Mouse (Mus musculus) embryonic facial prominence, embryonic 12.5 days (tissue): ENCODE data around the gene 4930535I16Rik. TPM values are rescaled to one million over a fixed set of nuclear protein-coding genes. Genes with fewer than 3 reads are reported as not detected.
A peak's percentile ranks its signal among the peaks of the same experiment; 100 is the strongest.

ENCODE experiments used
- ATAC-seq: fragments of 200-750 bp; cut with Nextera tagmentation; 2 replicates; pipeline ENCODE4 v1.8.0; 2017; ENCODE audit not compliant: insufficient number of reproducible peaks, insufficient read depth, low FRiP score, low TSS enrichment
- H3K27ac ChIP-seq: fragments of 300-500 bp; sonication (generic); 2 replicates; pipeline ENCODE4 v1.5.1; 2016; ENCODE audit warnings: mild to moderate bottlenecking
- H3K27me3 ChIP-seq: fragments of 300-500 bp; sonication (generic); 2 replicates; pipeline ENCODE4 v1.6.1; 2016; ENCODE audit warnings: mild to moderate bottlenecking, moderate library complexity
- H3K36me3 ChIP-seq: fragments of 300-500 bp; sonication (generic); 2 replicates; pipeline ENCODE4 v1.6.1; 2016; ENCODE audit warnings: mild to moderate bottlenecking
- H3K4me1 ChIP-seq: fragments of 300-500 bp; sonication (generic); 2 replicates; pipeline ENCODE4 v1.6.1; 2016
- H3K4me2 ChIP-seq: fragments of 300-500 bp; sonication (generic); replicated peaks from 2 replicates; pipeline ENCODE4 v1.6.1; 2016; ENCODE audit warnings: mild to moderate bottlenecking, moderate library complexity
- H3K4me3 ChIP-seq: fragments of 300-500 bp; sonication (generic); 2 replicates; pipeline ENCODE4 v1.5.1; 2016; ENCODE audit warnings: mild to moderate bottlenecking
- H3K9ac ChIP-seq: fragments of 300-500 bp; sonication (generic); 2 replicates; pipeline ENCODE4 v1.6.1; 2016; ENCODE audit warnings: mild to moderate bottlenecking, moderate library complexity
- H3K9me3 ChIP-seq: fragments of 300-500 bp; sonication (generic); 2 replicates; pipeline ENCODE4 v1.6.1; 2016; ENCODE audit warnings: mild to moderate bottlenecking, moderate library complexity
- WGBS: fragments of 180-500 bp; shearing (Covaris S2); methylation state at CpG from one replicate; pipeline ENCODE4 v1.1.7; 2016; 5-methylcytosine and 5-hydroxymethylcytosine counted together
- polyA plus RNA-seq: library from polyadenylated mRNA; unstranded; fragments of >200 nt; fragmentation: Nextera tagmentation; extraction: Ambion mirVana; gene quantifications from 2 replicates; pipeline ENCODE4 v1.2.1, GENCODE M21; 2016

4930535I16Rik gene
- polyA plus RNA-seq, 1 experiment from 2014 or later, result 0.47 TPM

DNA sequence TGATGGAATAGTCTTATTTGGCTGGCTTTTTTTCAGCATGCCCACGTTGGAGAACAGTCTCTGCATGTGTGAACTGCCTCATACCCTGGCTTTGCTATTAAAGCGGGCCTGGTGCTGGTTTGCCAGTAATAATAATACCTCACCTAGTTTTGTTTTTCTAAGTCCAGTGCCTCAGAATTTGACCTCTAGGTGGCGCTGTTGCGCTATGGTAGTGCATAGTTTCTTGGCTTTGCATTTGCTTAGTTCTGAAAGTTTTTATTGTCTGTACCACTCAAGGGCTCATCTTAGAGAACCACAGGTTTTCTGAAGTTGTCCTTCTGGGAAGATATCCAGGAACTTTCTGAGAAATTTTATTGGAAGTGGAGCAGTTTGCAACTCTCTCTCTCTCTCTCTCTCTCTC lies 22.0 kb upstream of the 4930535I16Rik start:
- H3K9me3 ChIP-seq, result no peaks in the 10 kb centered on the region
- WGBS, result 2% methylated on average over 4 of the region's 4 CpGs
- no peak overlapping the region for H3K4me2 ChIP-seq
- no peaks in the 10 kb centered on the region for H3K27me3 ChIP-seq
- H3K4me3 ChIP-seq, result no peak overlapping the region
- ATAC-seq, result no peak
- H3K36me3 ChIP-seq, result peaks cover 22% of the 10 kb centered on the region
- H3K27ac ChIP-seq, result no peak overlapping the region
- H3K9ac ChIP-seq, result no peak overlapping the region
- H3K4me1 ChIP-seq, result no peaks in the 10 kb centered on the region

DNA sequence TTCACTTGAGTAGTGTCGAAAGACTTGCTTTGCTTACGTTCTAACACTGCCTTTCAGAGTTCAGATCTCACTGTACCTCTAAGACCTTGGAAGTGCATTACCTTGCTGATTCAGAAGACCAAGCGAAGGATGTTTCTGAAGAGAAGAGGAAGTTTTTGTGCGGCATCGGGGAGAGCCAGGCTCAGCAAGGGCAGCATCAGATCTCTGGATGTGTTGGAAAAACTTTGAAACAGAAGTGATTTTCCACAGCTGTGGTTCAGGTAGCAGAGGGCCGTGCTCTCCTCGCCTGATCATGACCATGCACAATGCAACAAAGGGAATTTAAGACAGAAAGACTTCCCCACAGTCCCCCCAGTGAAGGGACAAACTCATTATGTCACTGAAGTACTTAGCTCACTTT lies 18.2 kb upstream of the 4930535I16Rik start:
- H3K4me3 ChIP-seq, result no peak overlapping the region
- no peaks in the 10 kb centered on the region for H3K9me3 ChIP-seq
- no peak overlapping the region for H3K4me2 ChIP-seq
- no peak overlapping the region for H3K27ac ChIP-seq
- peaks cover 46% of the 10 kb centered on the region for H3K36me3 ChIP-seq
- 91% methylated on average over 7 of the region's 7 CpGs for WGBS
- no peaks in the 10 kb centered on the region for H3K4me1 ChIP-seq
- no peak for ATAC-seq
- H3K9ac ChIP-seq, result no peak overlapping the region
- no peaks in the 10 kb centered on the region for H3K27me3 ChIP-seq

DNA sequence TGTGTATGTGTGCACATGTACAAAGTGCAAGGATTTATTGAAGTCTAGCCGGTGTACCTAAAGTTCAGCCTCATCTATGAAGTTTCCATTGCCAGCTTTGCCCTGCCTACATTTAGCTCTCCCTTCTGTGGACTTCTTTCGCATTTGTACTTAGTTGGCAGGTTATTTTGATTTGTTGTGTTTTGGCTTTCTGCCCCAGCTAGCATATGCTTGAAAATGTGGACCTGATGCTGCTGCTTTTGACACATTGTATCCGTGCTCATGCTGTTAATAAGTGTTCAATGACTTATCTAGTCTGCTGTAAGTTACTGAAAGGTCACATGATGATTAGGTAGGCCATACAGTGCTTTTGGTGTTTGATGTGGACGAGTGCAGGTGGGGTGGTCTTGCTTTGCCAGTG lies 16.5 kb upstream of the 4930535I16Rik start:
- ATAC-seq, result no peak
- Histone ChIP-seq H3K27me3 (no peaks in the 10 kb centered on the region), H3K9ac (no peak overlapping the region), H3K4me2 (no peak overlapping the region), H3K4me1 (no peaks in the 10 kb centered on the region), H3K36me3 (peaks cover 61% of the 10 kb centered on the region), H3K9me3 (no peaks in the 10 kb centered on the region), H3K4me3 (no peak overlapping the region), H3K27ac (no peak overlapping the region)
- WGBS, result 90% methylated on average over 4 of the region's 4 CpGs

DNA sequence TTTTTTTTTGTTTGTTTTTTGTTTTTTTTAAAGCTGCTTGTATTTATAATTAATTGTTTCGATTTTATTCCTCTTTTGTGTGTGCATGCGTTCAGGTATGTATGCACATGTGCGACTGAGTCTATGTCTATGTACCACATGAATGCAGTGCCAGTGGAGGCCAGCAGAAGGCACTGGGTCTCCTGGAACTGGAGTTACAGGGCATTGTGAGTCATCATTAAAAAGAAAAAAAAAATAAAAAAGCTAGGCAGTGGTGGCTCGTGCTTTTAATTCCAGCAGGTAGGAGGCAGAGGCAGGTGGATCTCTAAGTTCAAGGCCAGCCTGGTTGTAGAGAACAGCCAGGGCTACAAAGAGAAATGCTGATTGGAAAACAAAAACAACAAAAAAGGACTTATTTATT lies 12.2 kb upstream of the 4930535I16Rik start:
- ATAC-seq, result no peak
- no peaks in the 10 kb centered on the region for H3K27me3 ChIP-seq
- H3K4me3 ChIP-seq, result no peak overlapping the region
- no peaks in the 10 kb centered on the region for H3K4me1 ChIP-seq
- WGBS, result 92% methylated on average over 4 of the region's 4 CpGs
- peaks cover 71% of the 10 kb centered on the region for H3K36me3 ChIP-seq
- no peak overlapping the region for H3K9ac ChIP-seq
- no peaks in the 10 kb centered on the region for H3K9me3 ChIP-seq
- no peak overlapping the region for H3K27ac ChIP-seq
- no peak overlapping the region for H3K4me2 ChIP-seq

DNA sequence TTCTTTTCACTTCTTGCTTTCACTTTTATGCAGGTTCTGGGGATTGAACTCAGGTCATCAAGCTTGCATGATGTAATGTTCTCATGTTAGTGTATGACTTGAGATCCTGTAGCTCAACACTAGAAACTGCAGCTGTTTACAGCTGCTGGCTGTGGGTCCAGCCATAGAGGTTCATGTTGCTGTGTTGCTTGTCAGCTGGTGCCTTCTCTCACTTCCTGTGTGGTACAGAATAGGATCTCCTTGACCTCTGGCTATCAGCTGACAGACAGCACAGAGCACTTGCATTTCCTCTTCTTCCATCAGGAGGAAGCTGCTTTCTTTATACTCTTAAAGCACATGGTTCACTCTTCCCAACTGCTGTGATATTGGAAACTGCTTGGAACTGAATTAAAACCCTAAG lies 10.1 kb upstream of the 4930535I16Rik start:
- Histone ChIP-seq H3K4me1 (no peaks in the 10 kb centered on the region), H3K36me3 (peaks cover 77% of the 10 kb centered on the region), H3K27me3 (no peaks in the 10 kb centered on the region), H3K9me3 (no peaks in the 10 kb centered on the region), H3K9ac (no peak overlapping the region), H3K27ac (no peak overlapping the region), H3K4me3 (no peak overlapping the region), H3K4me2 (no peak overlapping the region)
- no peak for ATAC-seq

DNA sequence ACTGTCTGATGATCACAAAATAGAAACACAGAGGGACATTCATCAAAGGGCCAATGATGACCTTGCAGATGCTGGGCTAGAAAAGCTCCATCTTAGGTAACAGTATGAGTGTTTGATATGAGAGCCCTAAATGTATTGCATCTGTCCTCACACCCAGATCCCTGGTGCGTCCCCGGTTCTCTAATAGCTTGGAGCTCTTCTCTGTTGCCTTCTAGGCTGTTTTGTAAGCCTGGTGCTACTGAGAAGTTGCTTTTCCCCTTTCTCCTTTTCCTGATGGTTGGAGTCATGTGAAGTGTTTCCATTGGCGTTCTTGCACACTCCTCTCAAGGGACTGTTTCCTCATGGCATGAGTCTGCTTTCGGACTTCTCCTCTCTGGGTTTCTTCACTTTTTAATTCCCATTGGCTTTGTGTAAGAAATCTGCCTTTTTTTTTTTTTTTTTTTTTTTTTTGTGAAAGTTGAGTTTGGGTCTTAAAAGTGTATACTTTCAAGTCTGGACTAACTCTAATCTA lies 3.3 kb upstream of the 4930535I16Rik start:
- ATAC-seq, result no peak
- 89% methylated on average over 4 of the region's 4 CpGs for WGBS
- H3K27ac ChIP-seq, result no peak overlapping the region
- H3K4me2 ChIP-seq, result no peak overlapping the region
- H3K27me3 ChIP-seq, result no peaks in the 10 kb centered on the region
- no peaks in the 10 kb centered on the region for H3K9me3 ChIP-seq
- H3K9ac ChIP-seq, result no peak overlapping the region
- H3K4me3 ChIP-seq, result no peak overlapping the region
- H3K4me1 ChIP-seq, result peaks cover 14% of the 10 kb centered on the region
- H3K36me3 ChIP-seq, result peaks cover 45% of the 10 kb centered on the region

DNA sequence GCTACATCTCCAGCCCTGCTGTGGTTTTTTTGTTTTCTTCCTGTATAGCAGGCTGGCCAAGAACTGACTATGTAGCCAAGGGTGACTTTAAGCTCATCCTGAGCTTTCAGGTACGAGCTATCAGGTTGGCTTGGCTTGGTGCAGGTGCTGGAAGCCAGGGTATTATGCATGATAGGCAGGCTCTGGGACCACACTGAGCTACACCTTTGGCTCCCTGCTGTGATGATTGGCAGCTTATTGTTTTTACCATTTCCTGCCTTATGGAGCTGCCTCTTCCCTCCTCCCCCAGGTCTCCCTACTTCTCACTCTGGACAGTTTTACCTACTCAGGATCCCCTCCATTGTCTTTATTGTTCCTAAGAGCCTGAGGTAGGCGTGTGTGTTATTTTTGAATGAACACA lies 1.0 kb upstream of the 4930535I16Rik start:
- 79% methylated on average over 2 of the region's 2 CpGs for WGBS
- H3K4me2 ChIP-seq, result peak overlapping the region; percentile 87
- H3K4me1 ChIP-seq, result peaks cover 18% of the 10 kb centered on the region
- H3K27me3 ChIP-seq, result no peaks in the 10 kb centered on the region
- H3K9me3 ChIP-seq, result no peaks in the 10 kb centered on the region
- peak overlapping the region; percentile 85; the same call in 1 of the 2 replicates for H3K4me3 ChIP-seq
- no peak overlapping the region for H3K27ac ChIP-seq
- peak overlapping the region; percentile 19; the same call in 1 of the 2 replicates for H3K9ac ChIP-seq
- ATAC-seq, result no peak
- H3K36me3 ChIP-seq, result peaks cover 28% of the 10 kb centered on the region

DNA sequence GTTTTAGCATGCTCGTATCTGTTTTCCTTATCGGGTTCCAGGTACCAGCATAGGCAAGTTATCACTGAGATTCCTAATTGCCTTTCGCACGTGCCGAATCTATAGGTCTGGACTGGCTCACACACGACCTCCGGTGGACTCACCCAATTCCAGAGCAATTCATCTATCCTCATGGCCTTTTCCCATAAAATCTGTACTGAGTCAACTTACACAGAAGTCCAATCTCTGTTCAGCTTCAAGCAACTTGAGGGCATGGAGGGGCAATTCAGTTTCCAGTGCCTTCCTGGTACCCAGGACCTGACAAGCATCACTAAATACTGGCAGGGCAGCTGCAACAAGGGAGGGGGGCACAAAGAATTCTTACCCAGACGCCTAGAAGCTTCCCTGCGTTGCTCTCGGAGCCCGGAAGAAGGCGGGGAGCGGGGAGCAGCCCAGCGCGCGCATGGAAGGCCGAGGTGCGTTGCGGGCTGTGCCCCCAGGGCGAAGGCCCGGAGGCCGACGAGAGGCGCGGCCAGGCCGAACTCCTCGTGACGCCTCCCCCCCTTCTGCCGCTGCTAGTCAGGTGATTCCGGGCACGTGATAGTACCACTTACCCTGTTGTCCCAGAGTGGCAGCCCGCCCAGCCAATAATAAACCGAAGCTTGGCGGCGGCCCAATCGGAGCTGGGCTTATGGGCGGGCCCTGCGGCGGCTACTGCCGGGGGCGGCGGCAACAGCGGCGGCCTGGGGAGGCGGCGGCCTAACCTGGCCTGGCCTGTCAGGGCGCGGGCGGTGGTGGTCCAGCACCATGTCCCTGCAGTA lies 874 bp downstream of the 4930535I16Rik start, which contains the start of gene Rragc:
Rragc (plus strand) TSS at position 699 of the 800 bp plus-strand sequence.
- Histone ChIP-seq H3K4me2 (peak within 1 kb of the TSS; percentile 87), H3K9me3 (no peaks in the 10 kb centered on the region), H3K4me3 (peak within 1 kb of the TSS; percentile 85), H3K36me3 (peaks cover 28% of the 10 kb centered on the region; the same call in 1 of the 2 replicates), H3K27ac (peak within 1 kb of the TSS; percentile 74), H3K9ac (peak within 1 kb of the TSS; percentile 94), H3K4me1 (peaks cover 18% of the 10 kb centered on the region), H3K27me3 (no peaks in the 10 kb centered on the region)
- 1% methylated on average over 49 of the region's 49 CpGs for WGBS
- ATAC-seq, result peak; percentile 99

DNA sequence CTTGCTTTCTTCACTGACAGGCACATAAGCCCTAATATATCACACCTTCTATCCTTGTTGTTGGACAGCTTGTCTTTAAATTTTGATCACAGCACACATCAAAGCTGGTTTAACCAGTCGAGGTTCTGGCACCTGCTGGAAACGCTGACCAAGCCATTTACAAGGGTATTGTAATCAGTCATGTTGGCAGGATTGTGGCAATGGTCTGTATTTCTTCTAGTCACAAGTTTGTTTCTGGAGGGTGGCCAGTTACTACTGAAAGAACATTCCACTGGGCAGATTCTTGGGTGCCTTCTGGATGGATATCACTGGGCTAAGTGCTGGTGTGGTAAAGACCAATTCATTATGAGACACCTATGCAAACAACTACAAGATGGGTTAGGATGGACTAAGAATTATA lies 5.4 kb downstream of the 4930535I16Rik start:
- Histone ChIP-seq H3K9me3 (no peaks in the 10 kb centered on the region), H3K4me3 (no peak overlapping the region), H3K36me3 (peaks cover 22% of the 10 kb centered on the region), H3K4me2 (no peak overlapping the region), H3K27me3 (no peaks in the 10 kb centered on the region), H3K9ac (no peak overlapping the region), H3K4me1 (peaks cover 9% of the 10 kb centered on the region), H3K27ac (no peak overlapping the region)
- 79% methylated on average over 2 of the region's 2 CpGs for WGBS
- no peak for ATAC-seq

DNA sequence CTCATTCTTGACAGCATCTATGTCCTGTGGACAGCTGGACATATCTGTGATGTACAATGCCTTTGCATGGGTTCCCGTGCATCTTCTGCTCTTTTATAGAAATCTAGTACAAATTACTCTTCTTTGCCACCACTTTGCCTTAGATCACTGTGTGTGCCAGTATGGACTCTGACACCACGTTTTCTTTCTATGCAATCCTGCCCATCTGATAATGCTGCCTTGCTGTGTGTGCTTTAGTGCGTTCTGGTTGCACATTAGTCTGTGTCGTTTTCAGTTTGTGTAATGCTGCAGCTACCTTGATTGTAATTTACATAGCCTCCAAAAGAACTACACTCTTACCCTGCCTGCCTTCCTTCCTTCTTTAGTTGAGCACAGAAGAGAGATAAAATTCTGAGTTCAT lies 6.3 kb downstream of the 4930535I16Rik start:
- 88% methylated on average over 4 of the region's 4 CpGs for WGBS
- Histone ChIP-seq H3K27ac (no peak overlapping the region), H3K27me3 (no peaks in the 10 kb centered on the region), H3K4me1 (peaks cover 8% of the 10 kb centered on the region), H3K4me2 (no peak overlapping the region), H3K36me3 (peaks cover 22% of the 10 kb centered on the region), H3K9ac (no peak overlapping the region), H3K9me3 (no peaks in the 10 kb centered on the region), H3K4me3 (no peak overlapping the region)
- ATAC-seq, result no peak

DNA sequence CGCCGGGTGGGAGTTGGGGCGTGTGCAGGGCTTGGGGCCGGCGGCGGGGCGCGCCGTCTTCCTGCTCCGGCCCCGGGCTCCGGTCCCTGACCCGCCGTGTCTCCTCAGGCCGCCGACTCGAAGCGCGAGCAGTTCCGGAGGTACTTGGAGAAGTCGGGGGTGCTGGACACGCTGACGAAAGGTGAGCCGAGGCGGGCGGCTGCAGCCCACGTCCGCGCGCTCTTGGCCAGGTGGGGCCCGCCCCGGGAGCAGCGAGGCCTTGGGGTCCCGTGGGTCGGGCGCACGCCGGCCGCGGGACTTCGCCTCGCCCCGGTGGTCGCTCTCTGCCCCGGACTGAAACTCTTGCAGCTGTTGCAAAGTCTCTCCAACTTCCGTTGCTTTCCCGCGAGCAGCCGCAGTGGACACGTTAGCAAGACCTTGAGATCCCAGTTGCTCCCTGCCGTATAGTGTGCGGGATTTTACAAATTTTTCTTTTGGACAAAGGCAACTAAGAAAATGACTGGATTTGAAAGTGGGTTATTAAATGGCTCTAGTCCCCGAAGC lies 12.6 kb downstream of the 4930535I16Rik start:
- H3K27ac ChIP-seq, result peak overlapping the region; percentile 86
- H3K4me1 ChIP-seq, result peaks cover 8% of the 10 kb centered on the region
- H3K36me3 ChIP-seq, result no peaks in the 10 kb centered on the region; the same call in 1 of the 2 replicates
- H3K9me3 ChIP-seq, result no peaks in the 10 kb centered on the region
- peak overlapping the region; percentile 86 for H3K9ac ChIP-seq
- no peaks in the 10 kb centered on the region for H3K27me3 ChIP-seq
- ATAC-seq, result peak; percentile 78
- peak overlapping the region; percentile 91 for H3K4me3 ChIP-seq
- 1% methylated on average over 51 of the region's 53 CpGs for WGBS
- peak overlapping the region; percentile 81 for H3K4me2 ChIP-seq
